Mouse (Mus musculus): ENCODE results near the gene Lefty1.
"Not testable (repeated sequence)": the region's sequence is repeated elsewhere in the genome, so short reads cannot be mapped to it uniquely, and the experiment has no call there.

Gene Lefty1

DNA sequence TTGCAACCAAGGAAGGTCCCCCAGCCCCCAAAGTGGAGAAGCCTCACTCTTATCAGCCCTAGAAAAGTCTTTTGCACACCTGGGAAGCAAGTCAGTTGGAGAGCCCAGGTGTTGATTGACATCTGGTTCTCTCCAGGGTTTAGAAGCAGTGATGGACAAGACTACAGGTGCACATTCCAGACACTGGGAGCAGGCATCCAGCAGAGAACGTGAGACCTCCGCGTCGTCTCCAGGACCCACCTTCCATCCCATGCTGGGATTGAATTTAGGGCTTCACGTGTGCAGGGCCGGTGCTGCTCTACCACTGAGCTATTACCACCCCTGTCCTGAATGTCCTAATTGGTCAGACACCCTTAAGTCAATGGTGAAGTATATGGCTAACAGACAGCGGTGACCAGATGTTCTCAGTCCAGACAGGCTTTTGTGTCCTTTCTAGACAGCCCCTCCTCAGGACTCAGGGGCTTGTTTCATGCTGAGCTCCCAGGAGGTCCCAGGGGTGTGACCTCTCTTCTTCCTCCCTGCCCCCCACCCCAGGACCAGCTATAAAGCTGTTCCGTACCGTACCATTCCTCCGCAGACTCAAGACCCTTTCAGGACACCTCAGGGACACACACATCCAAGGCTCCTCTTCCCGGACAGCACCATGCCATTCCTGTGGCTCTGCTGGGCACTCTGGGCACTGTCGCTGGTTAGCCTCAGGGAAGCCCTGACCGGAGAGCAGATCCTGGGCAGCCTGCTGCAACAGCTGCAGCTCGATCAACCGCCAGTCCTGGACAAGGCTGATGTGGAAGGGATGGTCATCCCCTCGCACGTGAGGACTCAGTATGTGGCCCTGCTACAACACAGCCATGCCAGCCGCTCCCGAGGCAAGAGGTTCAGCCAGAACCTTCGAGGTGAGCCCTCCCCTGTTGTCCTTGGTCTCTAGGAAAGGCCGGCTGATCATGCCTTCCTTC is at the start of gene Lefty1:
Lefty1 (plus strand) TSS at position 556 of the 953 bp plus-strand sequence.
- DNase-seq (ENCODE audit: low spot score) = no peak

DNA sequence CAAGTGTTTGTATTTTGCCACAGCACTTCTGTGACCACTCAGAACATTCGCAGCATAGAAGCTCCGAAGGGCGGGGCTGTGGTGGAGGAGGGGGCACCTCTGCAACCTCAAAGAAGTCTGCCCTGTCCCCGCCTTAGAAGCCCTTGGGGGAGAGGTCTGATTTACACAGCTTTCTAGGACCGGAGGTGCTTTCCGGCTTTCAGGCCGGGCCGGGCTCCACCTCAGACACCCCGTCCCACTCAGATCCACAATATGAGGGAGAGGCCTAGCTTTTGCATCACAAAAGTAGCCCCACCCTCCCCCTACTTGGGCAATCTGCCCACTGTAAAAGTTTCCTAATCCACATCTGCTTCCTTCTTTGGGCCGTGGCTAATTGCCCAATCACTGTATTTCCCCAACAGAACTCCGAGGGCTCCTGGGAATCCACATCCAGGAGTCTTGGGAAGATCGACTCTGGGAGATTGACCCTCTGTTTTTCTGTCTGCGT is 46.2 kb upstream of the Lefty1 start:
- peak; percentile 56 for DNase-seq (ENCODE audit: low spot score)

DNA sequence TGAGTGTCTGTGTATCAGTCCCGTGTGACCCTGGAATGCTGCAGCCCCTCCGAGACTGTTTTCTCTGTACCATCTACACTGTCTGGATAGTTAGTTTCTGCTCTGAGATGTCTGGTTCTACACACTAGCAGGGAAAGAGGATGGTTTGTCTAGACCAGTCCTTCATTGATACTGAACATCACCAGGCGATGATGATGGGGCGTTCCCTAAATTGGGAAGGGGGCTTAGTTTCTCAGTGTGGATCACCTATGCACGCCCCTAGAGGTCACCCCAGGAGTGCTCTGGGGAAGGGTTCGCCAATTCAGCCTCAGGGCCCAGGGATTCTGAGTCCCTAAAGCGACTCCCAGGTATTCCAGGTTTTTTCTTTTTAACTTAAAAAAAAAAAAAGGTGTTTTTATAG is 45.6 kb upstream of the Lefty1 start:
- DNase-seq (ENCODE audit: low spot score) = no peak

DNA sequence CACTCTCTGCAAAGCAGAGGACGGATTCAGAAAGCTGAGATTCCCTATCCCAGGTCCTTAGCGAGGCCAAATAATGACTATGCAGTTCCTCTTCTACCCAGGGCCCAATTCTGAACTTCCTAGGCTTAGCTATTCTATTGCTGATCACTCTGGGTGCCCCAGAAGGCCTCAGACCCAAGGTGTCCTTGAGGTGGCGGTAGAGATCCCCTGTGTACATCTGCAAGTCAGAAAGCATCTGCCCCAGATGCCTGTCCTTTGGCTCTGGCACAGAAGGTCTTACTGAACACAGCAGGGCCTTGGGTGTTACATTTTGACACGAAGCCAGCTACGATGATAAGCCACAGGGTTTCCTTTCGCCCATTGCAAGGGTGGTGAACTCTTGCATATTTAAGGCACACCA is 45.0 kb upstream of the Lefty1 start:
- DNase-seq (ENCODE audit: low spot score) = no peak

DNA sequence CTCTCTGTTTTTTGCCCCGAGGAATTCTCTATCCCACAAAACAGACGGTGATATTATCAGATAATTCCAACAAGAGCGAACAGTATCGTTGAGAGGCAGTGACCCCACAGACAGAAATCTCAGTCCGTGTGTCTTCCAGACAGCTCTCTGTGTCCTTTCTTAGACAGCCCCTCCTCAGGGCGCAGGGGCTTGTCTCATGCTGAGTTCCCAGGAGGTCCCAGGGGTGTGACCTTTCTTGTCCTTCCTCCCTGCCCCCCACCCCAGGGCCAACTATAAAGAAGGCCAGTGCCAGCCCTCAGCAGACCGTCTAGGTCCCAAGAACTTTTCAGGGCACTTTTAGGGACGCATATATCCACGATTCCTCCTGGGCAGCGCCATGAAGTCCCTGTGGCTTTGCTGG is 42.0 kb upstream of the Lefty1 start, which contains the start of gene Lefty2:
Lefty2 (plus strand) TSS at position 301 of the 400 bp plus-strand sequence.
- DNase-seq (ENCODE audit: low spot score) = no peak

DNA sequence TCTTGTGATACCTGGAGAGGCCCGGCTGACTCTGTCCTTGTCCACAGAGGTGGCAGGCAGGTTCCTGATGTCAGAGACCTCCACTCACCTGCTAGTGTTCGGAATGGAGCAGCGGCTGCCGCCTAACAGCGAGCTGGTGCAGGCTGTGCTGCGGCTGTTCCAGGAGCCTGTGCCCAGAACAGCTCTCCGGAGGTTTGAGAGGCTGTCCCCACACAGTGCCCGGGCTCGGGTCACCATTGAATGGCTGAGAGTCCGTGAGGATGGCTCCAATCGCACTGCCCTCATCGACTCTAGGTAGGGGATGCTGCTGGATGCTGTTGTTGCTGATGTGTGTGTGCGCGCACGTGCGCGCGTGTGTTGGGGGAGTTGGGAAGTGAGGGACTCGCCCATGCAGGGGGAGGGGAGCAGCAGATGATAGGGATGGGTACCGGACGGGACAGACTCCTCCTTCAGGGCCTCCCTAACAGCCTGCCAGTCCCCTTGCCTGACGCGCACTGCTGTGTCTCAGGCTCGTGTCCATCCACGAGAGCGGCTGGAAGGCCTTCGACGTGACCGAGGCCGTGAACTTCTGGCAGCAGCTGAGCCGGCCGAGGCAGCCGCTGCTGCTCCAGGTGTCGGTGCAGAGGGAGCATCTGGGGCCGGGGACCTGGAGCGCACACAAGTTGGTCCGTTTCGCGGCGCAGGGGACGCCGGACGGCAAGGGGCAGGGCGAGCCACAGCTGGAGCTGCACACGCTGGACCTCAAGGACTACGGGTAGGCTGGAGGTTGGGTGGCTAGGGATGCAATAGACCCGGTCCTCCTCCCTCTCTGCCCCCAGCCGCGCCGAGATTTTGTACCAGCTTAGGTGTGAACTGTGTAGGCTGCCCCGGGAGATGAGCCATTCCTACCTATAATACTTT is 40.5 kb upstream of the Lefty1 start:
- DNase-seq (ENCODE audit: low spot score) = not testable (repeated sequence)

DNA sequence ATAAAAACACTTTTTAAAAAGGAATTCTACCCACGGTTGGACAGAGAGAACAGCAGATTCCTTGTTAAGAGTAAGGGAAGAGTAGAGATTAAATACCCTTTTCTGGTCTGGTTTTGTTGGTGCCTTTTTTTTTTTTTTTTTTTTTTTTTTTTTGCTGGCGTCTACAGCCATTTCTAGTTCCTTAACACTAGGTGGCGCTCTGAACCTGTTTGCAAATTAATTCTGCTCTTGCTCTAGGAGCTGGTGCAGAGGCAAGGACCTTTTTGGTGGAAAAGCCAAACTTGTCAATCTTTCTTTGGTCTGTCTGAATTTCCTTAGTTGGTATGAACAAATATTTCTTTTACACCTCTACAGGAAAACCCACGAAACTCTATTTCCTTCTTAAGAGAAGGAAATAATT is 33.7 kb upstream of the Lefty1 start:
- DNase-seq (ENCODE audit: low spot score) = no peak

DNA sequence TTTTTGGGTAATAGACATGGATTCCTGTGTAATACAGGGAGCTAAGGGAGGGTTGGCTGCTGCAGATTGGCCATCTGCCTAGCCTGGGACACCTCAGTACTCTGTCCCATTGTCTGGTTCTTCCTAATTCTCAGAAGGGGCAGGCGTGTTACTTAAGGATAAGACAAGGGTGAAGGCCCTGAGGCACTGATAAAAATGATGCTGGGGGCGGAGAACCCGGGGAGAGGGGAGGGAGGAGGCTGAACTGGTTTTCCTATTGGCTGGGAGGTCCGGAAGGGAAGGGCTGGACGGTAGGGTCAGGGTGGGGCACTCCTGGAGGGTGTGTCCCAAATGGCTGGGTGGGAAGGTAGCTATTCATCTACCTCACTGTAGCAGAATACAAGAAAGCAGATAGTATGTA is 31.9 kb upstream of the Lefty1 start:
- DNase-seq (ENCODE audit: low spot score) = no peak

DNA sequence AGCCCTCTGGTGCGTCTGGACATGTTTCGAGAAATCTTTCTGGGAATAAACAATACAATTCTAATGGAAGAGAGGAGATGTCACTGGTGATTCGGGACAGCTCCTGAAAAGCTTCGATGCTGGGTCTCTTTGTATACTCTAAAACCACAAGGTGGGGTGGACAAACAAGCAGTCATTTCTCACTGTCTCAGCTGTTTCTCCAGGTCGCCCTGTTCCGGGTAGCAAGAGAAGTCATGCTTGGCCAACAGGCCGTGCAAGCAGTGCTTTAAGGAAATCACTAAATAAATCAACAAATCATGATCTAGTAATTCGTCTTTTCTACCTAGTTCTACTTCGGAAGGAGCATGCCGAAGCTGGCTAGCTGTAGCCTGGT is 31.2 kb upstream of the Lefty1 start:
- DNase-seq (ENCODE audit: low spot score) = no peak

DNA sequence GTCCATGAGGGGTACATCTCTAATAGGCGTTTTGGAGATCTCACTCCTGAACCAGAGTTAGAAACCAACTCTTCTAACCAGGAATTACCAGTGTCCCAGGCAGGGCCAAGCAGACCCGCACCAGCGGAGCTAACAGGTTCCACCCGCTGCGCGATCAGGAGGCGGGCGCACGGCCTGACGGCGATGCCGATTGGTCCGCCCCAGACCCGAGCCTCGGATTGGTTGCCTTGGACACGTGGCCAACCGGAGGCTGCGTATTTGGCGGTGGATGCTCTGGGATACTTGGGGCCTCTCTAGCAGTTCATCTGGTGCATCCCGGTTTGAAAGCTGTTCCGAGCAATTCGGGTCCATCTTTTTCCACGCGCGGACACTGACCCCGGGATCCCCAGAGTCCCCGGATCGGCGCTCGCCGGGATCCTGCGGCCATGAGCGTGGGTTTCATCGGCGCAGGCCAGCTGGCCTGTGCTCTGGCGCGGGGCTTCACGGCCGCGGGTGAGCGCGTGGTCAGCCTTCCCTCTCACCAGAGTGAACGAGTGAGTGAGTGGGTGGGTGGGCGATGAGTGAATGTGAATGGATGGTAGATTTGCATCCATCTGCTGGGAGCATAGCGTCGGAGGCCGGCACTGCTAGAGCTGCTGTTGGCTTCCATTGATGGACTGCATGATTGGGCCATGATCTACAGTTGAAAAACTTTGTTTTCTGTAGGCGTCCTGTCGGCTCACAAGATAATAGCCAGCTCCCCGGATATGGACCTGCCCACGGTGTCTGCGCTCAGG is 30.6 kb upstream of the Lefty1 start, which contains the start of gene Pycr2:
Pycr2 (plus strand) TSS at position 255 of the 776 bp plus-strand sequence.
- peak; percentile 84 for DNase-seq (ENCODE audit: low spot score)

DNA sequence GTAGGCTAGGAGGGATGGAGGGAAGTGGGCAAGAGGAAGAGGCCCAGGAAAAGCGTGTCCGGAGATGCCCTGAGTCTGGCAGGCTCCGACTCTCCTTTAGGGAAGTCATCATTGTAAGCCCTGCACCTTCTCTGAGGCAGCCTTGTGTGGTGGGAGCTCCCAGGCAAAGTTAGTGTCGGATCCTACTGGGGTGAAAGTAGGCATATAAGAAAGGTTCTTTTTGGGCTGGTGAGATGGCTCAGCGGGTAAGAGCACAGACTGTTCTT is 30.1 kb upstream of the Lefty1 start:
- DNase-seq (ENCODE audit: low spot score) = no peak

DNA sequence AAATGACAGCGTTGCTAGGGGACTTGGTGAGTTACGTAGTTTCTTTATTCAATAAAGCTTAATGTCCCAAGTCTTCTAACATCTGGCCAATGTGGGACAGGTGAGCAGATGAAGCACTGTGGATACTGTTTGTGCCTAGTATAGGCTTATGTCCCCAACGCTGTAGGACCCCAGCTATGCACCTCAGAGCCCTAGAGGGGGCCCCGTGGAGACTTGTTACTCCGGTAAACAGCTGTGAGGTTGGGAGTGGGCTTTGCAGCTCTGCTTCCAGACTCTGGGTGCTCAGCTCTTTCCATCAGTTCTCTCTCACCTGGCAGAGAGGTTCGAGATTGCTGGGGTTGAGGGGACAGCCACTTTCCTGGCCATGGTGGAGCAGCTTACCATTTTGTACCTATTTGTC is 29.5 kb upstream of the Lefty1 start:
- DNase-seq (ENCODE audit: low spot score) = no peak

DNA sequence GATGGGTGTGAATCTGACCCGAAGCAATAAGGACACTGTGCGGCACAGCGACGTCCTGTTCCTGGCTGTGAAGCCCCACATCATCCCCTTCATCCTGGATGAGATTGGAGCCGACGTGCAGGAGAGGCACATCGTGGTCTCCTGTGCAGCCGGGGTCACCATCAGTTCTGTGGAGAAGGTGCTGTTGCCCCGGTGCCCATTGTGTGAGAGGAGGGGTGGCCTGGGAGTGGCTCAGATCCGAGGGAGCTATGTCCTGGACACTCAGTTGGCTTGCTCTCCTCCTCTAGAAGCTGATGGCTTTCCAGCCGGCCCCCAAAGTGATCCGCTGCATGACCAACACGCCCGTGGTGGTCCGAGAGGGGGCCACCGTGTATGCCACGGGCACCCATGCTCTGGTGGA is 28.9 kb upstream of the Lefty1 start:
- DNase-seq (ENCODE audit: low spot score) = no peak

DNA sequence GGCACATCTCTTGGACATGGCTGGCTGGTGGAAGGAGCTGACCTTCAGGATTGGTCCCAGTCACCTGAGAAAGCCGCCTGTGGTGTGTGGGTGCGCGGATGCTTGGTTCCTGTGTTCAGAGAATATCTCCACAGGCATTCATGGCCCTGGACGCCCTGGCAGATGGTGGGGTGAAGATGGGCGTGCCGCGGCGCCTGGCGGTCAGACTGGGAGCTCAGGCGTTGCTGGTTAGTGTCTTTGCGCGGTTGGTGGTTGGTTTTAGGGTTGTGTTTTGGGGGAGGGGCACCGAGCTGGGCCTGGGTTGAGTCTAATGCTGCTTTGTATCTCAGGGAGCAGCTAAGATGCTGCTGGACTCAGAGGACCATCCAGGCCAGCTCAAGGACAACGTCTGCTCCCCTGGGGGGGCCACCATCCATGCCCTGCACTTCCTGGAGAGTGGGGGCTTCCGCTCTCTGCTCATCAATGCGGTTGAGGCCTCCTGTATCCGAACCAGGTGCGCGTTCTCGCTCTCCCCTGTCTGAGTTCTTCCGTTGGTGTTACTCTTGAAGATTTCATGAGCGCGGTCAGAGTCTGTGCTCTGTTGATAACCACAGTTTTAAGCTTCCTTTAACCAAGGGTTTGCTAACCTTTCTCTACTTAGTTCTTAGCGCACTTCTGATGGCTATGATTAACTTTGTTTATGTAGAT is 28.2 kb upstream of the Lefty1 start:
- DNase-seq (ENCODE audit: low spot score) = no peak

DNA sequence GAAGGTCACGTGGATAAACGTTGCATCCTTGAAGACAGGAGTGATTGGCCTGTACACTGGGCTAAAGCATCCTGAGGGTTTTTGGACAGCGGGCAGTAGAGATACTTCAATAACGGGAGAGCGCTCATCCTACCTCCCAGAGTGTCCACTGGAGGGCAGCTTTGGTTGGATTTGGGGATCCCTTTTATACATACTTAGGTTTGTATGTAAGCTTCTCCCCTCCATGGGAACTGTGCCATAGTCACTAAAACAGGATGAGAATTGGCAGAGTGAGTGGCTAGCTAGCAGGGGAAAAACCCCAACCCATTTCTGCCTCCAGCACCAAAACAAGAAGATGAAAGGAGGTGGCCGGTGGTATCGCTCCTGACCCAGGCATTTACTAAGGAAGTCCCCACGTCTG is 23.7 kb upstream of the Lefty1 start:
- no peak for DNase-seq (ENCODE audit: low spot score)

DNA sequence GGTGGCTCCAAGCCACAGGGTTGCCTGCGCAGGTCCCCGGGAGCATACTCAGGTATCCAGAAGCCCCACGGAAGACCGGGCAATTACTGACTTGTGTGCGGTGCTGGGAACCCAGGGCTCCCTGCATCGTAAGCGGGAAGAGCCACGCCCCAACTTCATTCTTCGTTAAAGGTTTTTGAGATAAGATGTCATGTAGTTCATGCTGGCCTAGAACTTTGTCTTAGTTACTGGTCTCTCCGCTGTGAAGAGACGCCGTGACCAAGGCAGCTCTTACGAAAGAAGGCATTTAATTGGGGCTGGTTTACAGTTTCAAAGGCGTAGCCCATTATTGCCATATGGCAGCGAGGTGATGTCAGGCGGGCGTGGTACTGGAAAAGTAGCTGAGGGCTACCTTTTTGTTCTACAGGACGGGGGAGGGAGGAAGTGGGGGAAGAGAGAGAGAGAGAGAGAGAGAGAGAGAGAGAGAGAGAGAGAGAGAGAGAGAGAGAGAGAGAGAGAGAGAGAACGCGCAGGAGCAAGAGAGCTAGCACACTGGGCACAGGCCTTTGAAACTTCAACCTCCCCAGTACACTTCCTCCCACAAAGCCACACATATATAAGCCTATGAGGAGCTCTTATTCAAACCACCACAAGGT is 23.1 kb upstream of the Lefty1 start:
- no peak for DNase-seq (ENCODE audit: low spot score)

DNA sequence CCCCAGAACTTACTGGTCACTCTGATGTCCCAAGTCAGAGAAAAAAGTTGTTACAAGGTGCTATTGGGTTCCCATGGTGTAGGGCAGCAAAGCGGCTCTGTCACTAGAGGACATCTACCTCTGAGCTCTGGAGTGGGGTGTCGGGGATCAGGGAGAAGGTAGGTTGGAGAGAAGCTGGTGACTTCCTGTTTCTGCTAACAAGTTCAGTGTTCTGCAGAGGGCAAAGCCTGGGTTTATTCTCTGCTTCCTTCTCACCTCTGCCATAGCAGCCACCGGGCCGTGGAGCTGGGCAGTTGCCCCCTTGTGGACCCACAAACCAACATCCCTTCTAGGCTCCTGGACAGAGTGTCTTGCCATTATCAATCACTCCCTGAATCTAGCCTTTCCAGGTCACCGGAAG is 22.0 kb upstream of the Lefty1 start:
- DNase-seq (ENCODE audit: low spot score) = no peak

DNA sequence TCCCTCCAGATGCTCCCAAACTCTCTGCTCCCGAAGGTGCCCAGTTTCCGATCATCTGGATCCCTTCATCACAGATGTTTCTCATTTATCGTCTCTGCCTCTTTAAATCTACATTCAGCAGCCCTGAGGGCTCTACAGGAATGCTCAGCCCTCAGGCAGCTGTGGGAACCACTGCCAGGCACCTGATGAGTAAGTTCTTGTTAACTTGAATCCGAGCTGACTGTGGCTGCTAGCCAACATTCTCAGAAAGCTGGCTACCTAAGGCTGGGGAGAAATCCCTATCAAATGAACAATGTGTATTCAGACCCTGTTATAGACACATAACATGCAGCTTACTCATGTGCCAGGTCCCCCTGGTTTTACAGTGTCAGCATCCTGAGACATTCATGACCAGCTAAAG is 21.0 kb upstream of the Lefty1 start:
- no peak for DNase-seq (ENCODE audit: low spot score)

DNA sequence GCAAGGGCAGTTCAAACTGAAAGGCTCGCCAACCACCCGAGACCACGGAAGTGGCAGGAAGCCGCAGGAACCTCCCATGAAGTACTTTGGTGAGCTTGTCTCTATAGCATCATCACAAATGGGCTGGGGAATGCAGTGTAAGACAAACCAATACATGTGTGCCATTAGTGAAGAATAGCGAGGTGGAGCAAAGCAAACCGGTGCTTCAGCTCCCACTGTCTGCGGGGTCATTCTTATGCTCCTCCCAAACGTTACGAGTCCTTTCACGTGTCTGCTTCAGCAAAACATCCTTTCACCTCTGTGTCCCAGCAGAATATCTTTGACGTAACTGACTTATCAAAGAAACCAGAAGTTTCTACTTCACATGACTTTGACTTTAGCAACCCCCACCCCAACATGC is 18.4 kb upstream of the Lefty1 start:
- DNase-seq (ENCODE audit: low spot score) = no peak

DNA sequence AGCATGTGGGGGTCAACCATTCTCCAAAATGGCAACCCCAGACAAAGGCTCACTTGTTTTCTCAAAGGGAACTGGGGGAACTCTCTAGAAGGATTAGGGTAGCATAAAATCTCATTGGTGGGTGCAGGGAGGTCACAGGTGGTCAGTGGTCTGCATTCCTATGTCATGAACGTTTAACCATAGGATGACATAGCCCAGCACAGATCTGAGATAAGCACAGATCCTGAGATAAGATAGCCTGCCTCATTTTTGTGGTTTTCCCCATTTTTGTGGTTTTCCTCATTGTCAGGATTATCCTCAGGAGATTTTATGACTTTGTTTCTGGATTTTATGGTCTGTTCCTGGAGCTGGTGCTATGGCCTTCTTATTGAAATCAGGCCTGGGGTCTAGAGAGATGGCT is 17.8 kb upstream of the Lefty1 start:
- DNase-seq (ENCODE audit: low spot score) = no peak

DNA sequence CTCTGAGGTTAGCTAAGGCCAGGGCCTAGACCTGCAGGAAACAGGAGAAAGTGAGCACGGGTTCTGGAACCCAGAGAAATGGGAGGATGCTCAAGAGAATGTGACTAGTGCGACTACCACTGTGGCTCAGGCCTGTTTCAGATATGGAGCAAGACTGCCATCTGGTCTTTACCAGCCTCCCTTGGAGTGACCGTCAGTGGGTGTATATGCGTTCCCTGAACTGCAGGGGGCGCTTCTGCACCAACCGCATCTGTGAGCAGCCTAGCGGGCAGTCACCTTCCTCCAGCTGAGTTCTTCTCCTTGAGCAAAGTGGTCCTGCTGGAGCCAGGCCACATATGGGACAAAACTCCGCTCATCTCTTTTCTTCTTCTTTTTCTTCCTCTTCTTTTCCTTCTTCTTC is 15.1 kb upstream of the Lefty1 start:
- no peak for DNase-seq (ENCODE audit: low spot score)
